Mouse (Mus musculus): ENCODE data around the gene Mlh1.
A peak's percentile ranks its signal among the peaks of the same experiment; 100 is the strongest.

The Mlh1 gene

GRCm38 (mm10) chr9:111271434-111272160 lies at the start of gene Mlh1, which contains the start of gene Epm2aip1:
Gene Mlh1, minus strand, starts transcription at chr9:111271791.
Gene Epm2aip1, plus strand, starts transcription at chr9:111271929.
- DNase-seq (ENCODE audit: low spot score in 2 of 2), result peak; percentile 99

- DNase-seq (ENCODE audit: low spot score in 2 of 2), result peak in 1 of 2 experiments; percentile 49
Observed at GRCm38 (mm10) chr9:111320912-111321311, 49.3 kb upstream of the Mlh1 start.

- DNase-seq (ENCODE audit: low spot score in 2 of 2), result peak; percentile 75 to 79
Observed at GRCm38 (mm10) chr9:111314219-111314618, 42.6 kb upstream of the Mlh1 start.

- no peak for DNase-seq (ENCODE audit: low spot score in 2 of 2)
Observed at GRCm38 (mm10) chr9:111313793-111314192, 42.2 kb upstream of the Mlh1 start.

- no peak for DNase-seq (ENCODE audit: low spot score in 2 of 2)
Observed at GRCm38 (mm10) chr9:111313299-111313698, 41.7 kb upstream of the Mlh1 start.

GRCm38 (mm10) chr9:111312442-111313141 lies 41.0 kb upstream of the Mlh1 start:
- no peak for DNase-seq (ENCODE audit: low spot score in 2 of 2)

- peak in 1 of 2 experiments; percentile 36 for DNase-seq (ENCODE audit: low spot score in 2 of 2)
Observed at GRCm38 (mm10) chr9:111311843-111312441, 40.4 kb upstream of the Mlh1 start.

- DNase-seq (ENCODE audit: low spot score in 2 of 2), result peak in 1 of 2 experiments; percentile 53
Observed at GRCm38 (mm10) chr9:111311031-111311842, 39.6 kb upstream of the Mlh1 start, which contains the start of gene Trank1. Gene Trank1, plus strand, starts transcription at chr9:111311739.

- DNase-seq (ENCODE audit: low spot score in 2 of 2), result no peak
Observed at GRCm38 (mm10) chr9:111306142-111306541, 34.6 kb upstream of the Mlh1 start.

GRCm38 (mm10) chr9:111304036-111304435 lies 32.4 kb upstream of the Mlh1 start:
- DNase-seq (ENCODE audit: low spot score in 2 of 2), result peak in 1 of 2 experiments; percentile 44

- no peak for DNase-seq (ENCODE audit: low spot score in 2 of 2)
Observed at GRCm38 (mm10) chr9:111302196-111302831, 30.7 kb upstream of the Mlh1 start.

- DNase-seq (ENCODE audit: low spot score in 2 of 2), result no peak
Observed at GRCm38 (mm10) chr9:111298606-111299005, 27.0 kb upstream of the Mlh1 start.

- DNase-seq (ENCODE audit: low spot score in 2 of 2), result no peak
Observed at GRCm38 (mm10) chr9:111296433-111296832, 24.8 kb upstream of the Mlh1 start.

GRCm38 (mm10) chr9:111295323-111295722 lies 23.7 kb upstream of the Mlh1 start:
- no peak for DNase-seq (ENCODE audit: low spot score in 2 of 2)

GRCm38 (mm10) chr9:111294911-111295310 lies 23.3 kb upstream of the Mlh1 start:
- DNase-seq (ENCODE audit: low spot score in 2 of 2), result no peak

GRCm38 (mm10) chr9:111293234-111293633 lies 21.6 kb upstream of the Mlh1 start:
- no peak for DNase-seq (ENCODE audit: low spot score in 2 of 2)

GRCm38 (mm10) chr9:111290539-111291100 lies 19.0 kb upstream of the Mlh1 start:
- no peak for DNase-seq (ENCODE audit: low spot score in 2 of 2)

GRCm38 (mm10) chr9:111289832-111290339 lies 18.3 kb upstream of the Mlh1 start:
- peak; percentile 95 to 98 for DNase-seq (ENCODE audit: low spot score in 2 of 2)

GRCm38 (mm10) chr9:111289294-111289831 lies 17.8 kb upstream of the Mlh1 start:
- DNase-seq (ENCODE audit: low spot score in 2 of 2), result no peak

GRCm38 (mm10) chr9:111287956-111288355 lies 16.4 kb upstream of the Mlh1 start:
- no peak for DNase-seq (ENCODE audit: low spot score in 2 of 2)
